ENCODE assay signal across 16 mouse cellular contexts in the genomic region with DNA sequence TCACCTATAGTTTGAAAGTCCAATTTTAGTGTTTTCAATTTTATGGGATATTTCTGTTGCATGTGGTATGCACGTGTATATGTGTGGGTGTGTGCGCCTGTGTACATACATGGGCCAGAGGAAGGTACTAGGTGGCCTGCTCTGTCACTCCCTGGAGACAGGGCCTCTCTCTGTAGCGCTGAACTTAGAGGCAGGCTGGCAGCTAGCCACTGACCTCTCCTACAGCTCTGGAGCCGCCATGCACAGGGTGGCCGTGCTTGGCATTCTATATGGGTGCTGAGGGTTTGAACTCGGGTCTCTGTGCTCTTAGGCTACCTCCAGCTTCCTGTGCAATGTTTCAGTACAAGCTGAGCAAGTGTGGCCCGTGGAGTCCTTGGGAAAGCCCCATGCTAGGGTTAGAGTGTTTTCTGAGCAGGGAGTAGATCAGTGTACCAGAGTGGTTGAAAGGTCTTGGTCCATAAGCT. TPM values are rescaled to one million over a fixed set of nuclear protein-coding genes. Genes with fewer than 3 reads are reported as not detected.
DNase-seq lines count a peak whose midpoint lies in the region; ATAC-seq lines count a peak whose summit lies in the region.
"Had no signal": no experiment of that assay in that cellular context is flagged by ENCODE, and none has a peak within 500 bp of the region (broad histone marks: within the 10 kb centered on the region; RNA-seq: fewer than 3 reads in every experiment).

No protein-coding gene starts in this region.

- no peak overlapping the region for H3K27ac ChIP-seq in intestine, embryonic 15.5 days
- no peak overlapping the region for H3K27ac ChIP-seq in intestine, embryonic 16.5 days (ENCODE audit: low read length)
- no peak overlapping the region for H3K27ac ChIP-seq in neural tube, embryonic 12.5 days
- H3K27ac ChIP-seq: embryonic facial prominence, embryonic 13.5 days; forebrain, embryonic 10.5 days; forebrain, embryonic 15.5 days; heart, adult 2 months; hindbrain, embryonic 10.5 days; liver, embryonic 14.5 days; midbrain, embryonic 10.5 days; stomach, postnatal 0 days had no signal

- 0 out of 2 replicates have a peak, but pooled peaks have one; percentile 23 for ATAC-seq in intestine, embryonic 15.5 days
- no peak for ATAC-seq in intestine, embryonic 16.5 days
- ATAC-seq in neural tube, embryonic 12.5 days (ENCODE audit: low FRiP score, low read depth) = 0 out of 2 replicates have a peak, but pooled peaks have one; percentile 9

- H3K4me1 ChIP-seq in intestine, embryonic 15.5 days (replicated peaks) = no peaks in the 10 kb centered on the region
- no peaks in the 10 kb centered on the region for H3K4me1 ChIP-seq in intestine, embryonic 16.5 days (ENCODE audit: control insufficient read depth, insufficient read depth, low read length)
- H3K4me1 ChIP-seq in neural tube, embryonic 12.5 days = no peaks in the 10 kb centered on the region
- H3K4me1 ChIP-seq: embryonic facial prominence, embryonic 13.5 days; forebrain, embryonic 10.5 days; forebrain, embryonic 15.5 days; hindbrain, embryonic 10.5 days; midbrain, embryonic 10.5 days had no signal

- WGBS in intestine, embryonic 15.5 days = 92% methylated on average over 7 of the region's 7 CpGs
- 89% methylated on average over 7 of the region's 7 CpGs for whole genome bisulfite sequencing in intestine, embryonic 16.5 days
- WGBS in neural tube, embryonic 12.5 days = 93% methylated on average over 7 of the region's 7 CpGs

- DNase-seq in heart, adult 11 months = peak; percentile 85
- DNase-seq in heart, adult 18-20 months = no peak
- no peak for DNase-seq in neural tube, embryonic 10.5 days (ENCODE audit: extremely low spot score, low spot score)
- DNase-seq in spleen, adult 18-20 months = no peak
- DNase-seq: lung, adult 2 months had no signal

- H3K9ac ChIP-seq in intestine, embryonic 15.5 days = no peak overlapping the region
- no peak overlapping the region for H3K9ac ChIP-seq in intestine, embryonic 16.5 days (ENCODE audit: low read depth, low read length)
- no peak overlapping the region; the same call in 1 of the 2 replicates for H3K9ac ChIP-seq in neural tube, embryonic 12.5 days
- H3K9ac ChIP-seq: embryonic facial prominence, embryonic 13.5 days; forebrain, embryonic 15.5 days; liver, embryonic 14.5 days had no signal

- H3K4me2 ChIP-seq in intestine, embryonic 15.5 days (replicated peaks) = no peak overlapping the region
- H3K4me2 ChIP-seq in intestine, embryonic 16.5 days (ENCODE audit: low read depth, low read length) = no peak overlapping the region
- no peak overlapping the region for H3K4me2 ChIP-seq in neural tube, embryonic 12.5 days (replicated peaks)
- H3K4me2 ChIP-seq: embryonic facial prominence, embryonic 13.5 days; forebrain, embryonic 15.5 days had no signal

- H3K27me3 ChIP-seq in intestine, embryonic 15.5 days (replicated peaks) = no peaks in the 10 kb centered on the region
- H3K27me3 ChIP-seq in intestine, embryonic 16.5 days (replicated peaks; ENCODE audit: control insufficient read depth, insufficient read depth, low read length) = no peaks in the 10 kb centered on the region
- H3K27me3 ChIP-seq in neural tube, embryonic 12.5 days (replicated peaks) = no peaks in the 10 kb centered on the region
- H3K27me3 ChIP-seq: embryonic facial prominence, embryonic 13.5 days; forebrain, embryonic 15.5 days had no signal

- H3K4me3 ChIP-seq in intestine, embryonic 15.5 days (replicated peaks) = no peak overlapping the region
- H3K4me3 ChIP-seq in intestine, embryonic 16.5 days (ENCODE audit: low read length) = no peak overlapping the region
- H3K4me3 ChIP-seq in neural tube, embryonic 12.5 days = no peak overlapping the region
- H3K4me3 ChIP-seq: embryonic facial prominence, embryonic 13.5 days; forebrain, embryonic 10.5 days; forebrain, embryonic 15.5 days; heart, adult 2 months; hindbrain, embryonic 10.5 days; midbrain, embryonic 10.5 days had no signal

- H3K36me3 ChIP-seq in intestine, embryonic 15.5 days = peaks cover 14% of the 10 kb centered on the region
- peaks cover 8% of the 10 kb centered on the region; the same call in 1 of the 2 replicates for H3K36me3 ChIP-seq in intestine, embryonic 16.5 days (ENCODE audit: control insufficient read depth, insufficient read depth, low read length)
- peaks cover 20% of the 10 kb centered on the region for H3K36me3 ChIP-seq in neural tube, embryonic 12.5 days

- no peaks in the 10 kb centered on the region for H3K9me3 ChIP-seq in intestine, embryonic 15.5 days
- no peaks in the 10 kb centered on the region for H3K9me3 ChIP-seq in intestine, embryonic 16.5 days (ENCODE audit: control insufficient read depth, low read length)
- H3K9me3 ChIP-seq in neural tube, embryonic 12.5 days = no peaks in the 10 kb centered on the region
- H3K9me3 ChIP-seq: embryonic facial prominence, embryonic 13.5 days; forebrain, embryonic 10.5 days; forebrain, embryonic 15.5 days; hindbrain, embryonic 10.5 days; midbrain, embryonic 10.5 days had no signal

RNA-seq across cellular contexts. Expression of a gene that starts 8.5 kb away (rescaled TPM):
- total RNA-seq in heart, adult 18-20 months (2021) = 1 to 10 TPM; 7.0 to 8.2 TPM
- polyA plus RNA-seq in intestine, embryonic 15.5 days (2015; fragmentation: Nextera tagmentation; extraction: Ambion mirVana) = 10.7 and 10.9 TPM in 2 replicates
- 9.1 and 10.5 TPM in 2 replicates for polyA plus RNA-seq in intestine, embryonic 16.5 days (2015; fragmentation: Nextera tagmentation; extraction: Ambion mirVana)
- polyA plus RNA-seq in neural tube, embryonic 12.5 days (2016; fragmentation: Nextera tagmentation; extraction: Ambion mirVana) = 14.8 and 15.6 TPM in 2 replicates
